Mouse (Mus musculus) MEL (cell line): ENCODE results near the gene Cdh4.

ENCODE experiments used
- CTCF ChIP-seq, 3 experiments: IDR thresholded peaks in 2 of 3; conservative IDR thresholded peaks in 1 of 3; 2 replicates each; pipeline ENCODE4 v1.5.1; 2011 to 2012; ENCODE audit warnings: low read length in 3 of 3, low read depth in 2 of 3, mild to moderate bottlenecking in 2 of 3, improper control_type of control experiment in 1 of 3, inconsistent platforms in 1 of 3, mixed read lengths in 1 of 3, moderate library complexity in 1 of 3; ENCODE audit not compliant: control insufficient read depth in 1 of 3, insufficient read depth in 1 of 3, poor library complexity in 1 of 3, severe bottlenecking in 1 of 3
- E2F4 ChIP-seq: IDR thresholded peaks from 2 replicates; pipeline ENCODE4 v1.6.1; 2011; ENCODE audit warnings: low read depth, low read length, improper control_type of control experiment, borderline replicate concordance
- EP300 ChIP-seq, 2 experiments: IDR thresholded peaks; 2 replicates each; pipeline ENCODE4 v1.6.1; 2011; ENCODE audit warnings: improper control_type of control experiment in 2 of 2, low read length in 2 of 2, low read depth in 1 of 2, mild to moderate bottlenecking in 1 of 2
- GATA1 ChIP-seq: IDR thresholded peaks from 2 replicates; pipeline ENCODE4 v1.6.1; 2011; ENCODE audit warnings: low read depth, low read length, improper control_type of control experiment
- NELFE ChIP-seq: IDR thresholded peaks from 2 replicates; pipeline ENCODE4 v1.6.1; 2011; ENCODE audit warnings: low read depth, low read length, improper control_type of control experiment
- POLR2A ChIP-seq, 2 experiments: IDR thresholded peaks; 2 replicates each; pipeline ENCODE4 v1.6.1; 2011 to 2012; ENCODE audit warnings: low read length in 2 of 2, mild to moderate bottlenecking in 2 of 2, control low read depth in 1 of 2, improper control_type of control experiment in 1 of 2, low read depth in 1 of 2, moderate library complexity in 1 of 2; ENCODE audit not compliant: control insufficient read depth in 1 of 2, insufficient read depth in 1 of 2, poor library complexity in 1 of 2
- RCOR1 ChIP-seq: IDR thresholded peaks from 2 replicates; pipeline ENCODE4 v1.6.1; 2012; ENCODE audit warnings: low read depth, mild to moderate bottlenecking, inconsistent platforms, low read length, improper control_type of control experiment
- SIN3A ChIP-seq: IDR thresholded peaks from 2 replicates; pipeline ENCODE4 v1.6.1; 2012; ENCODE audit warnings: low read length, improper control_type of control experiment, inconsistent platforms
- TAL1 ChIP-seq: IDR thresholded peaks from 2 replicates; pipeline ENCODE4 v1.6.1; 2012; ENCODE audit warnings: mild to moderate bottlenecking, inconsistent platforms, low read length, moderate library complexity, mixed read lengths
- TCF12 ChIP-seq: IDR thresholded peaks from 2 replicates; pipeline ENCODE4 v1.6.1; 2014; ENCODE audit warnings: low read depth, mild to moderate bottlenecking, inconsistent platforms, low read length, improper control_type of control experiment, moderate library complexity
- ZC3H11A ChIP-seq: IDR thresholded peaks from 2 replicates; pipeline ENCODE4 v1.6.1; 2012; ENCODE audit warnings: low read depth, mild to moderate bottlenecking, inconsistent platforms, low read length, improper control_type of control experiment

DNA sequence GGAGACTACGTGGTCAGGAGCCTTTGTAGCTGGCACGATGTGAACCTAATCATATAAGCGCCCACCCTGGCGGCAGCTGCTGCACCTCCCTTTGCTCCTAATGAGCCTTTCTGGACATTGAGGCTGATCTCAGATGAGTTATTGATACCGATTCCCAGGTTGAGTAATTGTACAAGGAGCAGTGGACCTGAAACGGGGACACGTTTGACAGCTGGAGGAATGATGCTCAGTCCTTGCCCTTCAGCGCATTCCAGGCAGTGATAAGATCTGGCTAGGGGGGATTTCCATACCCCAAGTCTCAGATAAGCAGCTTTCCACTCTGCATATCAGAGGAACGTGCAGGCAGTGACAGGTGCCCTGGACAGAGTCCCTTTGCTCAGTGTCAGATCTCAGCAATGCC is 252.7 kb downstream of the Cdh4 start:
- TF ChIP-seq E2F4 (no peak), CTCF (IDR thresholded peaks at IDR 0.05 in 2 of 3, conservative IDR thresholded peaks at IDR 0.05 in 1 of 3; ENCODE audit: control insufficient read depth in 1 of 3, insufficient read depth in 1 of 3, low read depth in 2 of 3, low read length in 3 of 3, poor library complexity in 1 of 3, severe bottlenecking in 1 of 3) (no peak), POLR2A (IDR thresholded peaks at IDR 0.05; ENCODE audit: control insufficient read depth in 1 of 2, insufficient read depth in 1 of 2, low read depth in 1 of 2, low read length in 2 of 2, poor library complexity in 1 of 2) (no peak), SIN3A (no peak), NELFE (no peak), TCF12 (no peak), GATA1 (no peak), TAL1 (no peak), ZC3H11A (no peak), EP300 (IDR thresholded peaks at IDR 0.05; ENCODE audit: low read depth in 1 of 2, low read length in 2 of 2) (no peak), RCOR1 (no peak)
